Mouse (Mus musculus) G1E-ER4 (cell line): ENCODE results near the gene Tuft1. TPM values are rescaled to one million over a fixed set of nuclear protein-coding genes. Genes with fewer than 3 reads are reported as not detected.

ENCODE experiments used
- GATA1 ChIP-seq: IDR thresholded peaks from one replicate; pipeline ENCODE4 v1.8.0; 2012; ENCODE audit warnings: low read length, inconsistent platforms
- polyA plus RNA-seq: library from polyadenylated mRNA; stranded (reverse); fragments of >175 nt; gene quantifications from 2 replicates; pipeline ENCODE4 v1.2.3, GENCODE M21; 2012

Tuft1 gene
- polyA plus RNA-seq, 1 experiment: 3.6 TPM

- TF ChIP-seq GATA1: no peak
Measured at GRCm38 (mm10) chr3:94581138-94581780, 77.4 kb downstream of the Tuft1 start.

GRCm38 (mm10) chr3:94574506-94574905 is 84.2 kb downstream of the Tuft1 start:
- no peak for TF ChIP-seq GATA1

GRCm38 (mm10) chr3:94567242-94567641 is 91.4 kb downstream of the Tuft1 start:
- no peak for TF ChIP-seq GATA1

- no peak for TF ChIP-seq GATA1
Measured at GRCm38 (mm10) chr3:94565557-94565956, 93.1 kb downstream of the Tuft1 start.

GRCm38 (mm10) chr3:94565127-94565526 is 93.5 kb downstream of the Tuft1 start:
- no peak for TF ChIP-seq GATA1

- no peak for TF ChIP-seq GATA1
Measured at GRCm38 (mm10) chr3:94564356-94565010, 94.2 kb downstream of the Tuft1 start.

- no peak for TF ChIP-seq GATA1
Measured at GRCm38 (mm10) chr3:94563163-94563562, 95.5 kb downstream of the Tuft1 start.

Other genes starting within 250 kb of the Tuft1 start
- not detected in 2 replicates for gene Tdrkh, start 245.6 kb downstream of the Tuft1 start, polyA plus RNA-seq
- gene Mrpl9, start 215.6 kb downstream of the Tuft1 start, polyA plus RNA-seq: 95.8 and 141 TPM in 2 replicates
- gene Oaz3, start 215.0 kb downstream of the Tuft1 start, polyA plus RNA-seq: not detected in 2 replicates
- not detected in 2 replicates for gene Celf3, start 180.6 kb downstream of the Tuft1 start, polyA plus RNA-seq
- not detected in 2 replicates for gene Riiad1, start 178.5 kb downstream of the Tuft1 start, polyA plus RNA-seq
- 12.5 and 17.5 TPM in 2 replicates for gene Snx27, start 76.2 kb downstream of the Tuft1 start, polyA plus RNA-seq
- gene Gm10972, start 15.8 kb downstream of the Tuft1 start, polyA plus RNA-seq: not detected in 2 replicates
- 0.76 and 1.4 TPM in 2 replicates for gene Selenbp2, start 34.7 kb upstream of the Tuft1 start, polyA plus RNA-seq
- 0.02 TPM in 1 of 2 replicates, not detected in the other for gene Cgn, start 127.6 kb upstream of the Tuft1 start, polyA plus RNA-seq
- 85.2 and 131 TPM in 2 replicates for gene Pogz, start 178.7 kb upstream of the Tuft1 start, polyA plus RNA-seq
- gene Psmb4, start 228.1 kb upstream of the Tuft1 start, polyA plus RNA-seq: 363 and 481 TPM in 2 replicates